Mouse (Mus musculus) midbrain, embryonic 13.5 days (tissue): Measurements from ENCODE around the gene Krt84. TPM values are rescaled to one million over a fixed set of nuclear protein-coding genes. Genes with fewer than 3 reads are reported as not detected.

ENCODE experiments used
- ATAC-seq: fragments of 200-750 bp; cut with Nextera tagmentation; 2 replicates; pipeline ENCODE4 v1.8.0; 2017; ENCODE audit warnings: mild to moderate bottlenecking, moderate TSS enrichment, moderate library complexity
- H3K27ac ChIP-seq: fragments of 300-500 bp; sonication (generic); 2 replicates; pipeline ENCODE4 v1.5.1; 2015; ENCODE audit warnings: inconsistent platforms, mild to moderate bottlenecking, moderate library complexity
- H3K27me3 ChIP-seq: fragments of 300-500 bp; sonication (generic); 2 replicates; pipeline ENCODE4 v1.6.1; 2015; ENCODE audit warnings: mild to moderate bottlenecking, inconsistent platforms
- H3K36me3 ChIP-seq: fragments of 300-500 bp; sonication (generic); 2 replicates; pipeline ENCODE4 v1.6.1; 2015; ENCODE audit warnings: mild to moderate bottlenecking, inconsistent platforms
- H3K4me1 ChIP-seq: fragments of 300-500 bp; sonication (generic); replicated peaks from 2 replicates; pipeline ENCODE4 v1.6.1; 2015; ENCODE audit warnings: inconsistent platforms
- H3K4me2 ChIP-seq: fragments of 300-500 bp; sonication (generic); replicated peaks from 2 replicates; pipeline ENCODE4 v1.6.1; 2015; ENCODE audit warnings: moderate library complexity, mild to moderate bottlenecking, inconsistent platforms
- H3K4me3 ChIP-seq: fragments of 300-500 bp; sonication (generic); replicated peaks from 2 replicates; pipeline ENCODE4 v1.5.1; 2015; ENCODE audit warnings: mild to moderate bottlenecking, inconsistent platforms
- H3K9ac ChIP-seq: fragments of 300-500 bp; sonication (generic); replicated peaks from 2 replicates; pipeline ENCODE4 v1.6.1; 2015; ENCODE audit warnings: mild to moderate bottlenecking, inconsistent platforms
- H3K9me3 ChIP-seq: fragments of 300-500 bp; sonication (generic); 2 replicates; pipeline ENCODE4 v1.6.1; 2016; ENCODE audit warnings: mild to moderate bottlenecking, inconsistent platforms
- WGBS: fragments of 180-500 bp; shearing (Covaris S2); methylation state at CpG from one replicate; pipeline ENCODE4 v1.1.7; 2015; 5-methylcytosine and 5-hydroxymethylcytosine counted together
- microRNA-seq: library from miRNA; unstranded; fragments of <30 nt; microRNA quantifications from one replicate; pipeline ENCODE4, GENCODE M21; 2016
- polyA plus RNA-seq: library from polyadenylated mRNA; unstranded; fragments of >200 nt; fragmentation: Nextera tagmentation; extraction: Ambion mirVana; gene quantifications from 2 replicates; pipeline ENCODE4 v1.2.1, GENCODE M21; 2015

The Krt84 gene
- polyA plus RNA-seq, 1 experiment from 2014 or later, result not detected

DNA sequence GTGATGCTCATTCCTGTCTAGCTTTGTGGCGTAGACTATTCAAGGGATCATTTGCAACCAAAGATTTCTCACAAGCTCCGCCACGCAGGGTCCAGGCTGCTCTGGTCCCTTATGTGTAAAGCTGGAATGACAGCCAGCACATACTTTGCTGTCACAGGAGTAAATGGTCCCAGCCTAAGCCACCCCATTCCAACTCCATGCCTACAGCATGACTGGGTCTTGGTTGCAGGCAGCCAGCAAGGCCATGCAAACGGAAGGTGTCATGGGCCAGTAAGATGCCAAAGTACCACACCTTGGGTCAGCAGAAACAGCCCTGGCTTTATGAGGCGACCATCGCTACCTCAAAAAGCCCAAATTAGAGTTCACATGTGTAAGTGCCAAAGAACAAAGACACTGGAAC is 38.9 kb downstream of the Krt84 start:
- WGBS, result 93% methylated on average over 6 of the region's 6 CpGs

DNA sequence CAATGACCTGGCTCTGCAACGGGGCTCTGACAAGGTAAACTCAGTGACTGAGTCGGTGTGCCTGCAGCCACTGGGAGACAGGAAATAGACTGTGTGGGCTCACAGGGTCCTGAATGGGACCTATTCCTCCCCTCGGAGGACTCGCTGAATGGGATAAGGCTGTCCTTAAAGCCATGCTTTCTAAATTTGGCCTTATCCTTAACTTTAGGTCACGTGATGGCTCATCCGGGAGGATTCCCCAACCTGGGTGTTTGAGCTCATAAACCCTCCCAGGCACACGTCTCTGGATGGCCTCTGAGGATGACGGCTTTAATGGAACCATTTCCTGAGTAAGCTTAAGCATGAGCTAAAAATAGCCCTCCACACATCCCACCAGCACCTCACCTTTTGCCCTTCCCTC is 39.9 kb downstream of the Krt84 start:
- 87% methylated on average over 8 of the region's 8 CpGs for WGBS
- Histone ChIP-seq H3K27me3 (no peaks in the 10 kb centered on the region), H3K4me3 (no peak overlapping the region), H3K4me1 (no peaks in the 10 kb centered on the region), H3K9me3 (no peaks in the 10 kb centered on the region), H3K9ac (no peak overlapping the region), H3K4me2 (no peak overlapping the region), H3K27ac (no peak overlapping the region), H3K36me3 (no peaks in the 10 kb centered on the region)
- no peak for ATAC-seq

More for the DNA sequence above, 38.9 kb downstream of the Krt84 start:
- Histone ChIP-seq H3K36me3 (no peaks in the 10 kb centered on the region), H3K4me1 (no peaks in the 10 kb centered on the region), H3K27ac (no peak overlapping the region), H3K4me2 (no peak overlapping the region), H3K9me3 (no peaks in the 10 kb centered on the region), H3K27me3 (no peaks in the 10 kb centered on the region), H3K9ac (no peak overlapping the region), H3K4me3 (no peak overlapping the region)
- ATAC-seq, result no peak

DNA sequence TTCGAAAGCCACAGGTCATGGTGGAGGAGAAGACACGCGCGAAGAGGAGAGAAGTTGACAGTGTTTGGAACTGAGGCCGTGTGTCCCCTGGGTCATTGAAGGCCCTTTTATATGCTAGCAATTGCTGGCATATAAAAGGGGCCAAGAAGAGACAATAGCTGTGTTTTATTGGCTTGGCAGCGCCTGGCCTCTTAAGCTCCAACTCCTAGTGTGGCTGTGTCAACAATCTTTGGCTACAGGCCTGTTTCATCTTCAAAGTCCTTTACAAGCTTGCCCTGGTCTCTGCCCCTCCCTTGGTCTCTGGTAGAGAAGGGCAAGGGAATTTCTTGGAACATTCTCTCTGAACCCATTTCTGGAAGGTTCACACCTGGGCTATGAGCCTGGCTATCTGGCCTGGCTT is 41.2 kb downstream of the Krt84 start, which contains the start of gene Krt83:
Gene Krt83, minus strand, starts transcription at position 82 of the 400 bp plus-strand sequence.
- no peaks in the 10 kb centered on the region for H3K4me1 ChIP-seq
- no peak within 1 kb of the TSS for H3K9ac ChIP-seq
- no peaks in the 10 kb centered on the region for H3K27me3 ChIP-seq
- H3K36me3 ChIP-seq, result no peaks in the 10 kb centered on the region
- no peak within 1 kb of the TSS for H3K27ac ChIP-seq
- H3K9me3 ChIP-seq, result no peaks in the 10 kb centered on the region
- H3K4me3 ChIP-seq, result no peak within 1 kb of the TSS
- ATAC-seq, result no peak
- no peak within 1 kb of the TSS for H3K4me2 ChIP-seq
- 53% methylated on average over 6 of the region's 6 CpGs for WGBS

DNA sequence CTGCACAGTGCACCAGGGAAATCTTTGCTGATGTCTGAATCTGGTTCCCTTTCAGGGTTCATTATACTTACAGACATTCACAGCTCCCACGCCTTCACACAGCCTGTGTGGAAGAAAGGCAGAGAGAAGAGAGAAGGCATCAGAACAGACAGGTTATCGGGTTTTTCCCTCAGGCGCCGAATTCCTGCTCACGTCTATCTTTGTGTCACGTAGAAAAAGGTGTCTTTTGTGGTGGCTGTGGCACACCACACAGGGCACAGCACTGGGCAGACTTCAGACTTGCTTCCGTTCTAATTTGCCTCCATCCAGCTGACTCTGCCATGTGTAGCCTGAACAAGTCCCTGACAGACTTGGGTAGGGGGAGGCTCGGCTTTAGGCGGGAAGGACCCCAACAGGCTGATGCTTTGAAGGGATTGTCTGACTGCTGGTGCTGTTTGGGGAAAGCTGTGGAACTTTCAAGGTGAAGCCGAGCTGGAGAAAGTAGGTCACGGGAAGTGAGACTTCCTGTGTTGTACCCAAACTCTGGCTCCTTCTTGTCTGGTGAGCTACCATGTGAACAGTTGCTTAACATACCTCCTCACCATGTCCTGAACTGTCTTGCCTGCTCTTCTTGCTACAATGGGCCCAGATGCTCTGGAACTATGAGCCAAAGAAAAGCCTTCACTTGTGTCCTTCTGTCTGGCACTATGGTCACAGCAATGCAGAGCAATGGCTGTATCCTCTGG is 46.5 kb downstream of the Krt84 start:
- no peaks in the 10 kb centered on the region for H3K36me3 ChIP-seq

DNA sequence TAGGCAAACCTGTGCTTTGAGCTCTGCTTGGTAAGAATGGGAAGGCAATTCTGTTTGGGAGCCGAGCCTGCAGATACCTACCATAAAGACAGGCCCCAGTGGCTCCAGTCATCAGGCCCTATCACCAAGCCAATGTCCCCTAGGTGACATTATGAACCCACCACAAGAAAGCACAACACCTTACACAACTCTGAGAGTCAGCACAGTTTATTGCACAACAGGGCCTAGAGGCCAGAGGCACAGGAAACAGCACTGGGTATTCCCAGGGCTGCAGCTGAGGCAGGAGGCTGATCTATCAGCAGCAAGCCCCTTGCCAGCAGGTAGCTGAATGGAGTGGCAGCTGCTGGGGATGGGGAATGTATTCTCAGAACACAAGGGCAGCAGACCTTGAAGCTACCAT is 47.7 kb downstream of the Krt84 start:
- Histone ChIP-seq H3K9ac (no peak overlapping the region), H3K27me3 (no peaks in the 10 kb centered on the region), H3K4me2 (no peak overlapping the region), H3K36me3 (no peaks in the 10 kb centered on the region), H3K4me1 (no peaks in the 10 kb centered on the region), H3K27ac (no peak overlapping the region), H3K4me3 (no peak overlapping the region), H3K9me3 (no peaks in the 10 kb centered on the region)
- 83% methylated on average over 1 of the region's 1 CpGs for WGBS
- ATAC-seq, result no peak

More for the DNA sequence above, 46.5 kb downstream of the Krt84 start:
- ATAC-seq, result no peak
- no peaks in the 10 kb centered on the region for H3K27me3 ChIP-seq
- no peaks in the 10 kb centered on the region for H3K9me3 ChIP-seq
- H3K4me2 ChIP-seq, result no peak overlapping the region
- H3K27ac ChIP-seq, result no peak overlapping the region
- H3K4me1 ChIP-seq, result no peaks in the 10 kb centered on the region
- H3K4me3 ChIP-seq, result no peak overlapping the region
- no peak overlapping the region for H3K9ac ChIP-seq
- 85% methylated on average over 11 of the region's 11 CpGs for WGBS

DNA sequence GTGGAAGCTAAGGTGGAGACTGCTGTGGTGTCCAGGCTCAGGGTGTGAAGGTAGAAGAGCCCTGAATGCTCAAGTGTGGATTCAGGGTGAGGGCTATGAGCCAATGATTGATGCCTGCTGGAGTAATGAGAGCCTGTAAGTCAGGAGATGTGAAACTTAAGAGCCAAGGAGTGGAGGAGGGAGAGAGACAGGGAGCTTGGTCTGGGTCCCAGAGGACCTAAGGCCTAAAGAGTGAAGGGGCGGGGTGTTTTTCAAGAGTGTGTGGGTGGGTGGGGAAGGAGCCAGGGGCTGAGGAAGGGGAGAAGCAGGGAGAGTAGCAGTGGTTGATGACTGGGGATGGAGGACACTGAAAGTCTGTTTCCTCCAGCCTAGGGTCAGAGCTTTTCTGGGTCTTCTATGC is 49.0 kb downstream of the Krt84 start:
- WGBS, result 95% methylated on average over 1 of the region's 1 CpGs
- Histone ChIP-seq H3K4me2 (no peak overlapping the region), H3K36me3 (no peaks in the 10 kb centered on the region), H3K4me3 (no peak overlapping the region), H3K27ac (no peak overlapping the region), H3K9me3 (no peaks in the 10 kb centered on the region), H3K27me3 (0 out of 2 replicates have a peak, but pooled peaks cover under 1% of the 10 kb centered on the region), H3K9ac (no peak overlapping the region), H3K4me1 (peaks cover 11% of the 10 kb centered on the region)
- ATAC-seq, result no peak

DNA sequence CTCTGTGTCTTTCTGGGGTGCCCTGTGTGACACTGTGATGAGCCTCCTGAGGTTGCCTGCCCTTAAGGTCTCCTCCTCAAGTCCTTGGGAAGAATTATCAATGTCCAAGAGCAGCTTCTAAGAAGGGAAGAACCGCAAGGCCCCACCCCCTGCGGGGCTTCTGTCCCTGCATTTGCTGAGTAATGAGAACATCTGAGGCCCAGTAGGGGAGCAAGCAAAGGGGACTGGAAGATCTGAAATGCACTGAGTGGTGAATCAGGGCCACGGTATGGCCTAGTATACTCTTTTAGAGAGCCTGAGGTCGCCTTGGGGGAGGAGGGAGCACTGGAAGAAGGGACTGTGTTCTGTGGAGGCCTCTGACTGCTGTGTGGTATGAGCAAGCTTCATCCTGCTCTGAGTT is 50.6 kb downstream of the Krt84 start:
- Histone ChIP-seq H3K4me2 (no peak overlapping the region), H3K27me3 (peaks cover 9% of the 10 kb centered on the region; the same call in 1 of the 2 replicates), H3K9ac (no peak overlapping the region), H3K4me1 (peaks cover 11% of the 10 kb centered on the region), H3K36me3 (no peaks in the 10 kb centered on the region), H3K27ac (no peak overlapping the region), H3K4me3 (no peak overlapping the region), H3K9me3 (no peaks in the 10 kb centered on the region)
- 42% methylated on average over 4 of the region's 4 CpGs for WGBS
- ATAC-seq, result no peak

DNA sequence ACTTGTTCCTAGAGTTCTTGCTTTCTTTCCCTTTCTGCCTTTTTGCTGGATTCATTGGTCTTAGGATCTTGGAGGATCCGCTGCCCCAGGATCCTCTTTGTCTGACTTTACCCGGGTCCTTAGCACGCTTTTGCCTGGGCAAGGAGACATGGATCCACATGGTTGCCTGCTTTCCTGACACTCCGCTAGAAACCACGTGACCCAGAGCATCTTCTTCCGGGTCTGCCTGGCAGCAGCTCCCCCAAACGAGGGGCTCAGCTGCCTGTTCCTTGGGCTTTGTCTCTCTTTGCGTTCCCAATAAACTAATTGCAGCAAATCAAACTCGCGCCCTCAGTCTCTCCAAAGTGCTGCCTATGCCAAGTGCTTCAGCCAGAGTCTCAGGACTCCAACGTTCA is 53.0 kb downstream of the Krt84 start:
- H3K9me3 ChIP-seq, result no peaks in the 10 kb centered on the region
- peak overlapping the region; percentile 38 for H3K4me3 ChIP-seq
- ATAC-seq, result peak; percentile 56; the same call in 1 of the 2 replicates
- no peak overlapping the region for H3K27ac ChIP-seq
- peak overlapping the region; percentile 69 for H3K4me2 ChIP-seq
- 31% methylated on average over 11 of the region's 11 CpGs for WGBS
- peaks cover 11% of the 10 kb centered on the region for H3K4me1 ChIP-seq
- no peaks in the 10 kb centered on the region for H3K36me3 ChIP-seq
- peaks cover 13% of the 10 kb centered on the region; the same call in 1 of the 2 replicates for H3K27me3 ChIP-seq
- no peak overlapping the region for H3K9ac ChIP-seq

DNA sequence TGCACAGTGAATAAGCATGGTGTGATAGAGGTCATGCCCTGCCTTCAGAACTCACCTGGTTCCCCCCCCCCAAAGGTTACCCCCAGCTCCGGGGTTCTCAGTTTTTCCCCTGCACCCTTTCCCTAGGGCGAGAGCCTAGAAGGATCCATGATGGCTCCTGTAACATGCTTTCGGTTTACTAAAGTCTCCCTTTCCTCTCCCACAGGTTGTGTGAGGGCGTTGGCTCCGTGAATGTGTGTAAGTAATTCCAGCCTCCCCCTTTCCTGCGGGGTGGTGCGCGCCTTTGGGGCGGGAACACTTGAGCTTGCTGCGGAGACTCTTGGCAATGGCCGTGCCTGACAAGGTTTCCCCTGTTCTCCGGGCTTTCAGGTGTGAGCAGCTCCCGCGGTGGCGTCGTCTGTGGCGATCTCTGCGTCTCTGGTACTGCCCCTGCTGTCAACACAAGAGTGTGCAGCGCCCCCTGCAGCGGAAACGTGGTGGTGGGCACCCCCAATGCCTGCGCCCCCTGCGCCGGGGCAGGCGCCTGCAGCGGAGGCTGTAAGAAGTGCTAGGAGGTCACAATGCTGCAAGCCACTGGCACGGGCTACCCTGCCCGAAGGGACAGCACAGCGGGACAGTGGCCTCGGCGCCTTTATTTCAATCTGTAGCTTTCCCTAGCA is 53.5 kb downstream of the Krt84 start:
- Histone ChIP-seq H3K4me1 (peaks cover 11% of the 10 kb centered on the region), H3K27me3 (peaks cover 13% of the 10 kb centered on the region; the same call in 1 of the 2 replicates), H3K4me2 (peak overlapping the region; percentile 69), H3K9ac (peak overlapping the region; percentile 52), H3K4me3 (peak overlapping the region; percentile 38), H3K27ac (no peak overlapping the region), H3K36me3 (no peaks in the 10 kb centered on the region), H3K9me3 (no peaks in the 10 kb centered on the region)
- WGBS, result 8% methylated on average over 31 of the region's 31 CpGs
- ATAC-seq, result peak; percentile 60; the same call in 1 of the 2 replicates

Small RNA genes within 50 kb of the gene (microRNA-seq; reads per million reads assigned to microRNA genes)
- gene Gm44393, result not detected
- not detected for gene Gm44460

Other genes with a start within 250 kb of the Krt84 start
- 79.1 and 82.8 TPM in 2 replicates for gene Atg101, start 248.5 kb downstream of the Krt84 start, polyA plus RNA-seq
- gene 6030408B16Rik, start 239.6 kb downstream of the Krt84 start, polyA plus RNA-seq, result 0.26 and 0.46 TPM in 2 replicates
- gene Krt80, start 162.7 kb downstream of the Krt84 start, polyA plus RNA-seq, result 0.05 and 0.09 TPM in 2 replicates
- gene Krt7, start 121.8 kb downstream of the Krt84 start, polyA plus RNA-seq, result 0.05 and 0.32 TPM in 2 replicates
- 0.17 and 0.19 TPM in 2 replicates for gene Krt87, start 94.0 kb downstream of the Krt84 start, polyA plus RNA-seq
- gene Krt88, start 85.1 kb downstream of the Krt84 start, polyA plus RNA-seq, result not detected in 2 replicates
- gene Krt81, start 69.1 kb downstream of the Krt84 start, polyA plus RNA-seq, result not detected in 2 replicates
- gene Krt86, start 59.3 kb downstream of the Krt84 start, polyA plus RNA-seq, result not detected in 2 replicates
- gene Krt83, start 41.3 kb downstream of the Krt84 start, polyA plus RNA-seq, result not detected in 2 replicates
- gene Gm49425, start 15.6 kb downstream of the Krt84 start, polyA plus RNA-seq, result not detected in 2 replicates
- gene Krt82, start 17.8 kb upstream of the Krt84 start, polyA plus RNA-seq, result not detected in 2 replicates
- 0.08 TPM in 1 of 2 replicates, not detected in the other for gene Krt90, start 30.1 kb upstream of the Krt84 start, polyA plus RNA-seq
- 0.11 TPM in 1 of 2 replicates, not detected in the other for gene Krt75, start 41.1 kb upstream of the Krt84 start, polyA plus RNA-seq
- gene Gm5414, start 95.4 kb upstream of the Krt84 start, polyA plus RNA-seq, result not detected in 2 replicates
- not detected in 2 replicates for gene Gm5478, start 114.6 kb upstream of the Krt84 start, polyA plus RNA-seq
- gene Krt6b, start 147.5 kb upstream of the Krt84 start, polyA plus RNA-seq, result not detected in 2 replicates
- not detected in 2 replicates for gene Krt6a, start 161.5 kb upstream of the Krt84 start, polyA plus RNA-seq
- gene Krt5, start 180.1 kb upstream of the Krt84 start, polyA plus RNA-seq, result 0.19 and 0.26 TPM in 2 replicates
- not detected in 2 replicates for gene Krt71, start 210.3 kb upstream of the Krt84 start, polyA plus RNA-seq